8 mouse cellular contexts compared by ENCODE assay signal in the genomic region with DNA sequence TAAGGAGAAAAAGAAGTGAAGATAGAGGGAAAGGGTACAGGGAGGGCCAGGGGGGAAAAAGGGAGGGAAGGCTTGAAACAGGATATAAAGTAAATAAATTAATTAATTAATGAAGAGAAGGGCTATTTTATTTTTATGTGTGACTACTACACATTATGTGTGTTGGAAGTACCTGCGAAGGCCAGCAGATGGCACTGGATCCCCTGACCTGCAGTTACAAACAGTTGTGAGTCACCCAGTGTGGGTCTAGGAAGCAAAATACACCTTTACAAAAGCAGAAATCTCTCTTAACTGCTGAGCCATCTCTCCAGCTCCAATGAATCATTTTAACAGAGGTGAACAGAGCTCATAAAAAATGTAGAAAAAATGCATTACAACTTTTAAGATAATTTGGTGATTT. TPM values are rescaled to one million over a fixed set of nuclear protein-coding genes. Genes with fewer than 3 reads are reported as not detected.
DNase-seq lines count a peak whose midpoint lies in the region; ATAC-seq and TF ChIP-seq lines count a peak whose summit lies in the region.

No protein-coding gene starts in this region.

- no peak overlapping the region for H3K9ac ChIP-seq in intestine, embryonic 14.5 days (ENCODE audit: low read length)
- no peak overlapping the region for H3K9ac ChIP-seq in intestine, embryonic 16.5 days (ENCODE audit: low read depth, low read length)
- H3K9ac ChIP-seq in midbrain, postnatal 0 days (replicated peaks; ENCODE audit: low read length, poor library complexity, severe bottlenecking): no peak overlapping the region
- no peak overlapping the region for H3K9ac ChIP-seq in heart, embryonic 11.5 days (ENCODE audit: low read depth, low read length)

- ATAC-seq in intestine, embryonic 14.5 days (replicated peaks; ENCODE audit: low FRiP score, low TSS enrichment, low read depth): no peak
- no peak for ATAC-seq in intestine, embryonic 16.5 days
- 0 out of 2 replicates have a peak, but pooled peaks have one; percentile 54 for ATAC-seq in midbrain, postnatal 0 days (ENCODE audit: low FRiP score)
- no peak for ATAC-seq in heart, embryonic 11.5 days (replicated peaks; ENCODE audit: insufficient number of reproducible peaks, low FRiP score, low TSS enrichment)

- DNase-seq in intestine, embryonic 14.5 days (ENCODE audit: low spot score): peak; percentile 66
- DNase-seq in B cell, adult 2 months: peak; percentile 24 to 38
- DNase-seq in adrenal gland, adult 18-20 months (ENCODE audit: low spot score in 2 of 2): peak; percentile 30 to 39
- DNase-seq in embryo, embryonic 11.5 days (ENCODE audit: low read depth, low spot score): peak; percentile 22
- peak; percentile 51 for DNase-seq in kidney, postnatal 14 days
- DNase-seq in midbrain, postnatal 0 days (ENCODE audit: low spot score): peak; percentile 61

- peaks cover 24% of the 10 kb centered on the region; the same call in 1 of the 2 replicates for H3K36me3 ChIP-seq in intestine, embryonic 14.5 days (ENCODE audit: control insufficient read depth, insufficient read depth, low read length)
- H3K36me3 ChIP-seq in intestine, embryonic 16.5 days (ENCODE audit: control insufficient read depth, insufficient read depth, low read length): no peaks in the 10 kb centered on the region
- peaks cover 10% of the 10 kb centered on the region; the same call in 1 of the 2 replicates for H3K36me3 ChIP-seq in midbrain, postnatal 0 days (ENCODE audit: insufficient read depth, low read length)
- no peaks in the 10 kb centered on the region for H3K36me3 ChIP-seq in heart, embryonic 11.5 days (ENCODE audit: control insufficient read depth, insufficient read depth, low read length)

- WGBS in intestine, embryonic 14.5 days: 69% methylated on average over 1 of the region's 1 CpGs
- 68% methylated on average over 1 of the region's 1 CpGs for WGBS in intestine, embryonic 16.5 days
- 48% methylated on average over 1 of the region's 1 CpGs for WGBS in midbrain, postnatal 0 days
- 47% methylated on average over 1 of the region's 1 CpGs for WGBS in heart, embryonic 11.5 days (ENCODE audit: insufficient replicate concordance)

- no peaks in the 10 kb centered on the region for H3K27me3 ChIP-seq in intestine, embryonic 14.5 days (replicated peaks; ENCODE audit: control insufficient read depth, insufficient read depth, low read length)
- no peaks in the 10 kb centered on the region for H3K27me3 ChIP-seq in intestine, embryonic 16.5 days (replicated peaks; ENCODE audit: control insufficient read depth, insufficient read depth, low read length)
- H3K27me3 ChIP-seq in midbrain, postnatal 0 days (ENCODE audit: insufficient read depth, low read length): no peaks in the 10 kb centered on the region
- H3K27me3 ChIP-seq in heart, embryonic 11.5 days (ENCODE audit: control insufficient read depth, insufficient read depth, low read length): no peaks in the 10 kb centered on the region

- no peak overlapping the region for H3K4me3 ChIP-seq in intestine, embryonic 14.5 days (ENCODE audit: low read depth, low read length)
- no peak overlapping the region for H3K4me3 ChIP-seq in intestine, embryonic 16.5 days (ENCODE audit: low read length)
- H3K4me3 ChIP-seq in midbrain, postnatal 0 days (ENCODE audit: low read depth, low read length): no peak overlapping the region
- H3K4me3 ChIP-seq in heart, embryonic 11.5 days (ENCODE audit: low read depth, low read length): no peak overlapping the region

- peak; percentile 78 for TF ChIP-seq CTCF in midbrain, postnatal 0 days (IDR thresholded peaks at IDR 0.05)

- no peaks in the 10 kb centered on the region for H3K9me3 ChIP-seq in intestine, embryonic 14.5 days (ENCODE audit: control insufficient read depth, low read length)
- H3K9me3 ChIP-seq in intestine, embryonic 16.5 days (ENCODE audit: control insufficient read depth, low read length): no peaks in the 10 kb centered on the region
- H3K9me3 ChIP-seq in midbrain, postnatal 0 days (ENCODE audit: low read length): no peaks in the 10 kb centered on the region
- H3K9me3 ChIP-seq in heart, embryonic 11.5 days (replicated peaks; ENCODE audit: control insufficient read depth, low read length): no peaks in the 10 kb centered on the region

- H3K27ac ChIP-seq in intestine, embryonic 14.5 days (ENCODE audit: low read depth): no peak overlapping the region
- no peak overlapping the region for H3K27ac ChIP-seq in intestine, embryonic 16.5 days (ENCODE audit: low read length)
- no peak overlapping the region for H3K27ac ChIP-seq in midbrain, postnatal 0 days (ENCODE audit: low read depth, low read length)
- H3K27ac ChIP-seq in heart, embryonic 11.5 days (ENCODE audit: low read depth, low read length): no peak overlapping the region

- H3K4me1 ChIP-seq in intestine, embryonic 14.5 days (replicated peaks; ENCODE audit: control insufficient read depth, insufficient read depth, low read length): no peaks in the 10 kb centered on the region
- no peaks in the 10 kb centered on the region for H3K4me1 ChIP-seq in intestine, embryonic 16.5 days (ENCODE audit: control insufficient read depth, insufficient read depth, low read length)
- H3K4me1 ChIP-seq in midbrain, postnatal 0 days (ENCODE audit: insufficient read depth, low read length): no peaks in the 10 kb centered on the region
- H3K4me1 ChIP-seq in heart, embryonic 11.5 days (ENCODE audit: control insufficient read depth, insufficient read depth, low read length): no peaks in the 10 kb centered on the region

- no peak overlapping the region for H3K4me2 ChIP-seq in intestine, embryonic 14.5 days (ENCODE audit: low read length)
- no peak overlapping the region for H3K4me2 ChIP-seq in intestine, embryonic 16.5 days (ENCODE audit: low read depth, low read length)
- no peak overlapping the region for H3K4me2 ChIP-seq in midbrain, postnatal 0 days (ENCODE audit: low read depth, low read length, poor library complexity, severe bottlenecking)
- no peak overlapping the region for H3K4me2 ChIP-seq in heart, embryonic 11.5 days

RNA-seq across cellular contexts. Expression of a gene that starts 59.0 kb away (rescaled TPM):
- polyA plus RNA-seq in intestine, embryonic 14.5 days (2014; fragmentation: Nextera tagmentation; extraction: Ambion mirVana): 15.4 and 16.4 TPM in 2 replicates
- polyA plus RNA-seq in intestine, embryonic 16.5 days (2015; fragmentation: Nextera tagmentation; extraction: Ambion mirVana): 5.2 and 6.1 TPM in 2 replicates
- total RNA-seq in adrenal gland, adult 18-20 months (2021): 10 to 100 TPM; 10.6 to 12.3 TPM
- total RNA-seq in midbrain, postnatal 0 days (2014; rRNA removed): 24.0 and 31.0 TPM in 2 replicates
- 10.0 and 12.6 TPM in 2 replicates for polyA plus RNA-seq in midbrain, postnatal 0 days (2015; fragmentation: Nextera tagmentation; extraction: Ambion mirVana)
- polyA plus RNA-seq in heart, embryonic 11.5 days (2014; fragmentation: Nextera tagmentation; extraction: Ambion mirVana): 11.1 and 11.2 TPM in 2 replicates
